Mouse (Mus musculus) hematopoietic stem cell, adult 5-6 weeks (primary cell): ENCODE measurements at regions not wholly inside any gene's neighbourhood (a gene's known extent, or its start where the extent isn't known, plus 50 kb on each side); places are given as distances from the start of the nearest gene placed in this dataset.

Experiments used
- ATAC-seq, 2 experiments: fragments of 125-278 bp in 1 of 2; replicated peaks in 1 of 2; 2 replicates each; pipeline ENCODE4 v1.8.0; 2016 to 2017; ENCODE audit warnings: inconsistent platforms in 2 of 2, mild to moderate bottlenecking in 2 of 2, moderate number of reproducible peaks in 2 of 2, low read depth in 1 of 2, moderate TSS enrichment in 1 of 2; ENCODE audit not compliant: low FRiP score in 2 of 2, poor library complexity in 2 of 2, severe bottlenecking in 2 of 2, insufficient read depth in 1 of 2, low TSS enrichment in 1 of 2

DNA sequence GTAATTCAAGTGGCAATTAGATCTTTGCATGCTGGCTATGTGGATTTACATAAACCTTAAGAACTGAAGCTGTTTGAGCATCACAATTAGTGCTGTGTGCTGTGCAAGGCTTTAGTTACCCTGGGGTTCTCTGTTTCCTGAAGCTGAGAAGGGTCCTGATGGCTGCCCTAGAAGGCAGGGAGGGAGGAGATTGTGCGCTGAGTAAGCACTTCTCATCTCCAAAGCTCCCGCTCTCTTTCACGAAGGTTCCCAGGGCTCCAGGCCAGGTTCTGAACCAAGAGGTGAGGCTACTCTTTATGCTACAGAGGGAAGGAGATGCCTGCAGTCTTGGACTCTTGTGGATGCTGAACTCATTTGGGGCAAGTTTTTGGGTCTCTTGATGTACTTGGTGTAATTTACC is 206.7 kb downstream of the Fam169b start:
- no peak for ATAC-seq

DNA sequence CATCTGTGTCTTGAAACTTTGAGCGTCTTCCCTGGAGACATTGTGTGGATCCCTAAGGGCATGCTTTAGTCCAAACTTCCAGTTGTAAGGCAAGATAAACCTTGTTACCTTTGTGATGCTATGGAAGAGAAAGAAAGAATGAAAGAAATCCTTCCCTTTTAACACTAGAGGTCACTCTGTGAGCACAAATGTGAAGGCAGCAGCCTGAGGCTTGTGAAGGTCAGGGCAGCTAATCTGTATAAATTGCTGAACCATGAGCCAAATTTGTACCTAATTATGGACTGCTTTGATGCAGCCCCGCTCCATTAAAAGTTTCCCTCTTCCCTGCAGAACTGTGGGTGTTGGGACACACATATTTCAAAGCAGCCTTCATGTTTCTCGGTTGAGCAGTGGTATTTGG is 204.4 kb downstream of the Fam169b start:
- no peak for ATAC-seq

DNA sequence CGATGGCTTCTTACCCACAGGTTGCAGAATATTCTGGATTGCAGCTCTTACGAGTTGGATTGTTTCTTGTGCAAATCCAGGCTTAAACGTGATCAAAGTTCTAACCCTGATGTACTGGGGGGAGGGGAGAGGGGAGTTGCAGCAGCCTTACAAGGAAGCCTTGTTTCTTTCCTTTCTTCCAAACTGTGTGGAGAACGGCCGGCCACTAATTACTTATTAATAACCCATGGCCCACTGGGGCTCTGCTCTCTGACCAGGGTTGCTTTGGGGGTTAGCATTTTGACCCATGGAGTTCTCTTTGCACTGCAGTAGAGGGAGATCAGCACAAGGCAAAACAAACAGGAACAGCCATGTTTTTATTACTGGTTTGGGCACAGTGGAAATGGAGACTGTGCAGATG is 199.2 kb downstream of the Fam169b start:
- ATAC-seq = no peak

DNA sequence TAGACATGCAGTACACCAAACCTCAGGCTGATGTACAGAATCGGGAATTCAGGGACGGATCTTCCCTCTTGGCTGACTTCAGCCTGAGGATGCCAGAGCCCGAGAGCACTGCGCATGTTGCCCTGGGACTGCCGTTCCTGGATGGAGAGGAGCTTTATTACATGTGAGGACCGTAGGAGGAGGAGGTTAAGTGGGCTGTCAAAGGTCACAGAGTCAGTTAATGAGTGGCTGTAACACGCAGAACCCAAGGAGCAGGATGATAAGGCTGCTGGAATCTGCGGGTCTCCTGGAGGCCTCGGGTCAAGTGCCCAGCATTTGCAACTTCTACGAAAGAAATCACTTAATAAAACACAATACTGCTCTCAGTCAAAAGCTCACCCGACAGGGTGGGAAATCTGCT is 197.3 kb downstream of the Fam169b start:
- ATAC-seq = no peak

DNA sequence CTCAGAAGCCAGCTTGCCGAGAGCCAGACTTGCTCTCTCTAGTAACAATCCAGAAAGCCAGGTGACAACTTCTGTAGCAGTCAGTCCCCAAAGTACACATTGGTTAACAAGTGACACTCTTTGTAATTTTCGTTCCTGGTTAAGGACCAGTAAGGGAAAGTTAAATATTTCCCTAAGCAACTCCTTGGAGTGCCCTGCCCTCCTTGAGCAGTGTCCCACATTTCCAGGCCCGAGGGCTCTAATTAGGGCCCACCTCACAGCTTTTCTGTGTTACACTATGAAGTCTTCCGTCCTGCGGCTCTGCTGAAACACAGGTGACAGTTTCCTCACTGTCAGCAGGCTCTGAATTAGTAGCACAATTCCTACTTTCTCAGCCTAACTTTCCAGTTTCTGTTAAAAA is 194.9 kb downstream of the Fam169b start:
- ATAC-seq = no peak

DNA sequence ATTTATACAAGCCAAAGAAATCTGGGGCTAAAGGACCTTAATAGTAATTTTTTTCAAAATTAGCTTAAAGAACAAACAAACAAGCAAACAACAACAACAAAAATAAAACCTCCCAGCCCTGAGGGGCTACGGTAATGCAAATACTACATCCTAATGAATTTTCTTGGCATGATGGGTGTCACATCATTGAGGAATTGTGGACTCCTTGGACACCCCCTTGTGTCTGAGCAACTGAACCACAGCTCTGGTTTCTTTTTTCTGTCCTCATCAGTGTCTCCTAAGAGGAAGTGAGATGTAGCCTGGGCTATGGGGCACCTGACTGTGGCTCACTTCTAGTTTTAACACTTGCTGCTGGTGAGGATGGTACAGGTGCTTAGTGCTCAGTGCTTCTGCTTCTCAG is 184.2 kb downstream of the Fam169b start:
- ATAC-seq = no peak

DNA sequence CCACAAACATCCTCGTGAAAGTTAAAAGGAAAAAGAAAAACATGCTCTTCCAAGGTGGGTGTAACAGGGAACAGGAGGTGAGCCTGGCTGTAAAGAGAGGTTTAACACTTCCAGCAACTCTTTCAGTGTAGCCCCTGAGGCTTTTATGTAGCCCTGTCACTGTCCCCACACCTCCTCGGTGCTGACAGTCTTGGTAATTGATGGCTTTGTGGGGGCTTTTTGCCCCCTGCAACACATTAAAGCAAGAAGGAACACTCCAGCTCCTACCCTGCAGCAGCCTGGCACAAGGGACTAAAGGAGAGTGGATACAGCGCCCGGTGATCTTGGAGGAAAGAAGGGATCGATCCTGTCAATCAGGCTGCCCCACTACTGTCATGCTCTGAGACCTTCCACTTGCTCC is 181.8 kb downstream of the Fam169b start:
- ATAC-seq = no peak

DNA sequence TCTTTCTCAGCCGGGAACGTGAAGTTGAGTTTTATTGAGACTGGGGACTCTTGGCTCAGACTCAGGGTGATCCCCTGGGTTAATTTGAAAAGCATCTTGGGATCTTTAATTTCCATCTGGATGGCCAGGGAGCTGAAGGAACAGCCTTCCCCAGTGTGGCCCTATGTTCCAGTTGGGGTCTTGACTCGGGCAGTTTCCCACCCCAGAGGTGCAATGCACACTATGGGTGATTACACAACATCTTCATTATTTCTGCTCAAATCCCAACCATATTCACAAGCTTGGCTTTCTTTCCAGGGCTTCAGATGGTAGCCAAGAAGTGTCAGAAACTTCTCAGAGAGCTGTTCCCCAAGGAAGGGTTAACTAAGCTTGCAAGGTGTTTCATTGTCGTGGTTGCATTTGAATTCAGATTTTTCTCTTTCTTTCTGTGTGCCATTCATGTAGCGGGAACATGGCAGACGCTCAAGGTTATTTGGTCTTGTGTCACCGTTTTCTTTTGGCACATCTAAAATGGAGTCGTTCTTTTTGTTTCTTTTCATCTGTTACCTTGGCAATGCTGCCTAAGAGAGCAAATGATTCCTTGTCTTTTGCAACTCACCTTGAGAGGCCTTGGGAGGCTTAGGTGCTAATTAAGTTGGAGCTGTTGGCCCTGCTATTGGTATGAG is 179.5 kb downstream of the Fam169b start:
- ATAC-seq = no peak

DNA sequence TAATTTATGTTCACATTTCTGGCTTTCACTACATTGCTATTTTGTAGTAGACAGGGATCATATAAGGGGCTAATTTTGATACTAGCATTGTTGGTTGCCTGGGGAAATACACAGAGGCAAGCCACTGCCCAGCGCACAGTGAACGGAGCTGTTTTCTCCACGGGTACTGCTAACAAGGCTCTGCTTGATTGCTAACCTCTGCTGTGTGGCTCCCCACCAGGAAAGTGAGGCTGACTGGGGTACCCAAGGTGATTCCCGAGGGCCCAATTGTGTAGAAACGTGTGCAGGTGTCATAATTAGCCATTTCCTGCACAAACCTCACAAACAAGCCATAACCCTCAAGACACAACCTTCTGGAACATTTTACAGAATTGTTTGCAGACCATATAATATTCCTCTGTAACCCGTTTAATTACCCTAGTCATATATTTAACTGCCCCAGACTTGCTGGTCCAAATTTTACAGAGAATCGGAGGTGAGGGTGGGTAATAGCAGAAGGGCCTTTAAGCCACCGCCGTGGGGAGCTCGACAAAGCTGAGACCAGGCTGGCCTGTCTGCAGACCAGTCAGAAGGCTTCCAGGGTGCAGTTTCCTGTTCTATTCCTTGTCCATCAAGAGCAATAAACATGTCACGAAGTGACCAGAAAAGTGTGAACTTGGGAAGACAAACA is 170.9 kb downstream of the Fam169b start:
- ATAC-seq = no peak

DNA sequence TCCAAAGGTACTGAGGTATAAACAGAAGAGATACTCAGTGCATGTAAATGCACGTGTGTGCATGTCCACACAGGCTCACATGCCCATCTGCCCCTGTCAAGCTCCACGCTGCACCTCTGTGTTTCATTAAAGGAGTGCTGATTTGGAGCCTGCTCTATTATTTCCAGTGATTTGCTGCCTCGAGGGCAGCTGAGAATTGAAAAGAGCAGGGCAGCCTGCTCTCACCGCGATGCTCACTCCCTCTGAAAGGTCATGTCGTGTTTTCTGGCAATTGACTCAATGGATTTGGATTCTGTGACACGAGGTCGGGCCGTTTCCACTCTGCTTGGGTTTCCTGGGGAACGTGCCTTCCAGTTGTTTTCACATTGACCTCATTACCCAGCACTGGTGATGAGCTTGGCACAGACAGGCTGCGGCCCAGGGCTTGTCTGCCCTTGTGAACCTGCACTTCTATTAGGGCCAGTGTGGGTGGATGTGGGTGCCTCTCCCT is 167.1 kb downstream of the Fam169b start:
- no peak for ATAC-seq

DNA sequence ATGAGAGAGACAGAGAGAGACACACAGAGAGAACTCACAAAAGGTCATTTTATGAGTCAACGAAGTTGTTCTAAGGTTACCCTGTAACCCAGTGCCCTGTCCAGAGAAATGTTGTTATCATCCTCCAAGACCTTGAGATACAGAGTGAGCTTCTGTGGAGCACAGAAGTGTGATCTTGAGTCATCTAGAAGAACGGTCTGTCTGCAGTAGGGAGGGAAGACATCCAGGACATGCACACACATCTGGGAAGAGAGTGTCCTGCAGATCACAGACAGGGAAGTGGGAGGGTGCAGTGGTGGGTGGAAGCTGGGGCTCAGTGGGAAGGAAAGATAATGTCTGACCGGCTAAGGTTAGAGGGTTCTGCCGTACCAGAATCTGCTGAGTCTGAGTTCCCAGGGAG is 155.3 kb downstream of the Fam169b start:
- no peak for ATAC-seq

DNA sequence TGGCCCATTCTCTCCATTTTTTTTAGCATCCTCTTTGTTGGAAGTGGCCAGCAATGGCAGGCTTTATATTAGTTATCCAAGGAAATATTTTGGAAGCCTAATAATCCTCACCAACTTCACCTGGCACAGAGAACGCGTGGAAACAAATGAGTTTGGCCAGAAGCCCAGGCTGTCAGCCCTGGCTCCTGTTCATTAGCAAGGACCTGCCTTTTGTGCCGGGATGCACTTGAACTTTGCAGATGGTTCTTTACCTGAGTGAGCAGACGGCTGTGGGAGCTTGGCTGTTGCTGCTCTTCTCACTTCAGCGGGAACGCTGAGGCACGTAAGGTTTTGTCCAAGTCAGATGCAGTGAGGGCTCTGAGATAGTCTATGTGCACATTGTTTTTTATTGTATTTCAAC is 142.3 kb downstream of the Fam169b start:
- no peak for ATAC-seq

DNA sequence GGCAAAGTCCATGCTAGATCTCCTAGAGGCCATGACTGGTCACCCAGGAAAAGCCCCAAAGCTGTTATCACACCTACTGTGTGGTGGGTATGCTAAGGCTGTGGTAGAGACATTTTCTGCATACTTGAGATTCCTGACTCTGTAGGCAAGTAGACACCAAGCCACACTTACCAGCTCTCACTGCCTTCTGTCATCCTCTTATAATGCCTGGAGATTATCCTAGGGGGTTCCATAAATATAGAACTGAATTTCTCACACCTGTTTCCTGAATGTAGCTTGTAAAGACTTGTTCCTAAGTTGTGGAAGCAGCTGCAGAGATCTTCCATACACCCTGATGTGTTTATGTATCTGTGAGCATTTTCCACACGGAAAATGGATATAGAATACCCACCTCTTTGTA is 139.1 kb downstream of the Fam169b start:
- no peak for ATAC-seq
